Mouse (Mus musculus) olfactory bulb, adult 2 months (tissue): ENCODE measurements around the gene Necab3. TPM values are rescaled to one million over a fixed set of nuclear protein-coding genes. Genes with fewer than 3 reads are reported as not detected.

Experiments
- H3K27ac ChIP-seq: fragments of 200-500 bp; 2 replicates; pipeline ENCODE4 v1.5.1; 2012; ENCODE audit warnings: low read depth, low read length; ENCODE audit not compliant: insufficient read depth
- H3K4me1 ChIP-seq: fragments of 200-500 bp; 2 replicates; pipeline ENCODE4 v1.6.1; 2012; ENCODE audit warnings: low read length; ENCODE audit not compliant: control insufficient read depth, insufficient read depth
- H3K4me3 ChIP-seq: fragments of 200-500 bp; 2 replicates; pipeline ENCODE4 v1.5.1; 2012; ENCODE audit warnings: mild to moderate bottlenecking, low read depth, low read length, moderate library complexity; ENCODE audit not compliant: insufficient read depth
- CTCF ChIP-seq: fragments of 200-500 bp; IDR thresholded peaks from 2 replicates; pipeline ENCODE4 v1.5.1; 2012; ENCODE audit warnings: low read depth, mild to moderate bottlenecking, low read length, moderate library complexity; ENCODE audit not compliant: insufficient read depth
- POLR2A ChIP-seq: fragments of 200-500 bp; IDR thresholded peaks from 2 replicates; pipeline ENCODE4 v1.6.1; 2012; ENCODE audit warnings: mild to moderate bottlenecking, low read depth, low read length, moderate library complexity; ENCODE audit not compliant: insufficient read depth
- WGBS: fragments of 180-500 bp; shearing (Covaris S2); methylation state at CpG from one replicate; pipeline ENCODE4 v1.1.7; 2018; 5-methylcytosine and 5-hydroxymethylcytosine counted together
- polyA plus RNA-seq: library from polyadenylated mRNA; stranded (reverse); fragments of >200 nt; gene quantifications from 2 replicates; pipeline ENCODE4 v1.2.4, GENCODE M21; 2012; ENCODE audit warnings: low replicate concordance; ENCODE audit not compliant: missing spikeins, insufficient read depth, insufficient read length

Necab3 gene
- polyA plus RNA-seq, 1 experiment: not detected

DNA sequence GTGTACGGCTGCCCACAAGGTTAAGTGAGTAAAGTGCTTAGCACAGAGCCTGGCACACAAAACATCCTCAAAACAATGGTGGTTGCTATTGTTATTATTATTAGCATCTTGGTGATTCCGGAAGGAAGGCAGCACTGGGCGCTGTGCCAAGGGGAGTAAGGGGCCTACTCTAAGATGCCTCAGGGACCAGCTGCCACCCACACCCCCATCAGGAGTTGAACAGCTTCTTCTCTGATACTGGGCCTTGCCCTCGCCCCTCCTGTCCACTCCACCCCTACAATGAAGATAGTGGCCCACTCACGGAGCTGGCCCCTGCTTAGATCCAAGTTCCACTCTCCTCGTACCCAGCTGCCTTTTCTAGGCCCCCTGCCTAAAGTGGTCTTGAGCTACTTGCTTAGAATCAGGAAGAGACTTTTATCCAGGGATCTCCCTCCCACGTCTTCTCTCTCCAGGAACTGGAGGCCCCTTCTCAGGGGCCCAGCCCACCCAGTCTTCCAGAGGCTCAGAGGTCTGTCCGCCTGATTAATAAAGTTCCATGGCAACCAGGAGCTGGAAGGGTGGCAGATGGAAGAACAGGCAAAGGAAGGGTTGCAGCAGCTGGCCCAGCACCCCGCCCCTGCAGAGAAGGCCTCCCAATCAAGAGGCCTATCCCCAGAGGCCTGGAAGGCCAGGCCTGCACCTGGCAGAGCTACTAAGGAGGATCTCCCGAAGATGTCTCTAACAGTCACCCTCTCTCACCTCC lies 9.8 kb upstream of the Necab3 start:
- Histone ChIP-seq H3K27ac (no peak overlapping the region), H3K4me1 (peaks cover 7% of the 10 kb centered on the region), H3K4me3 (peak overlapping the region; percentile 63)
- 41% methylated on average over 10 of the region's 10 CpGs for WGBS
- TF ChIP-seq POLR2A (no peak), CTCF (no peak)

DNA sequence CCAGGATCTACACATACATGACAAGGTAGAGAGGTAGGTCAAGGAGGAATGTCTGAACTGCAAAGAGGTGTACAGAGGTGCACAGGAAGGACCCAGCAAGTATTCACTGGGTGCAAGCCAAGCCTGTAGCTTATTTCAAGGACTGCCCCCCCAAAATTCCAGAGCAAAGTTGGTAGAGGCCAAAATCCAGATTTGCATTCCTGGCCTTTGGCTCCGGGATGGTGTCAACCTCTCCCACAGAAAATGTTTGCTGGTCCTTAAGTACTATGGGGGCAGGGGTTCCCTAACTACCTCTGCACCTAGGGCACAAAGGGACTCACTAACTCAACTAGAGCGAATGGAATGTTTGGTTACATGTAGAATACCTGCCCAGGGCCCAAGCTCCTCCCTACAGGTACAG lies 9.1 kb upstream of the Necab3 start:
- WGBS: 78% methylated on average over 2 of the region's 2 CpGs
- no peak for TF ChIP-seq CTCF
- TF ChIP-seq POLR2A: no peak
- H3K4me1 ChIP-seq: peaks cover 7% of the 10 kb centered on the region
- H3K4me3 ChIP-seq: no peak overlapping the region
- H3K27ac ChIP-seq: no peak overlapping the region

DNA sequence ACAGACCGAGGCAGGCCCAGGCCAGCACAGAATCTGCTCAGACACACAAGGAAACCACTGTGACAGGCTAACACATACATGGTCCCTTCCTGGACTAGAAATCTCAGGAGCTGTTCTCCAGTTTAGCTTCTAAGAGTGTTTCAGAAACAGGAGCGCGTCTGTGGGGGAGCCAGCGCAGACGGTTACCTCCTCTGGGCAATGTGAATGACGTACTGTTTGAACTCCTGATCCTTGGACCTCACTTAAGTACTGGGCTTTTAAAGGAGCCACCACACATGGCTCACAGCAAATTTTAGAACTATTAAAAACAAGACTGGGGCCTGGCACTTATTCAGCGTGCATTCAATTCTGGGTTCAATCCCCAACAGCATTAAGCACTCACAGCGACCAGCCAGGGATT lies 8.0 kb upstream of the Necab3 start:
- TF ChIP-seq CTCF (no peak), POLR2A (no peak)
- WGBS: 78% methylated on average over 8 of the region's 8 CpGs
- Histone ChIP-seq H3K27ac (no peak overlapping the region), H3K4me3 (no peak overlapping the region), H3K4me1 (peaks cover 7% of the 10 kb centered on the region)

DNA sequence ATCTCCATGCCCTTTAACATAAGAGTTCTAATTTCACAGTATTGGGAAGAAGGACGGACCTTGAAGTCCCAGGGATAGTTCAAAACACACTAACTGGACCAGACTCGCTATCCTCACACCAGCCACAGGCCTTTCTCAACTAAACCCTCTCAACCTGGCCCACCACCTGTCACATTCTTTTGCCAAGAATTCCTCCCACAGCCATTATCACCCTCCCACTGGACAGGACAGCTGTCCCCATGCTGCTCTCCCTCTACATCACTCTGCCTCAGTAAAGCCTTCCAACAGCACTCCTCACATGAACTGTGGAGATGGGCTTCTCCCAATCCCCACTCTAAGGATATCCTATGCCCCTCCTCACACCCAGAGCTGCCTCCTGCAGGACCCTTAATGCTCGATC lies 6.9 kb upstream of the Necab3 start:
- Histone ChIP-seq H3K4me1 (peaks cover 7% of the 10 kb centered on the region), H3K4me3 (no peak overlapping the region), H3K27ac (no peak overlapping the region)
- 91% methylated on average over 3 of the region's 3 CpGs for WGBS
- TF ChIP-seq CTCF (no peak), POLR2A (no peak)

DNA sequence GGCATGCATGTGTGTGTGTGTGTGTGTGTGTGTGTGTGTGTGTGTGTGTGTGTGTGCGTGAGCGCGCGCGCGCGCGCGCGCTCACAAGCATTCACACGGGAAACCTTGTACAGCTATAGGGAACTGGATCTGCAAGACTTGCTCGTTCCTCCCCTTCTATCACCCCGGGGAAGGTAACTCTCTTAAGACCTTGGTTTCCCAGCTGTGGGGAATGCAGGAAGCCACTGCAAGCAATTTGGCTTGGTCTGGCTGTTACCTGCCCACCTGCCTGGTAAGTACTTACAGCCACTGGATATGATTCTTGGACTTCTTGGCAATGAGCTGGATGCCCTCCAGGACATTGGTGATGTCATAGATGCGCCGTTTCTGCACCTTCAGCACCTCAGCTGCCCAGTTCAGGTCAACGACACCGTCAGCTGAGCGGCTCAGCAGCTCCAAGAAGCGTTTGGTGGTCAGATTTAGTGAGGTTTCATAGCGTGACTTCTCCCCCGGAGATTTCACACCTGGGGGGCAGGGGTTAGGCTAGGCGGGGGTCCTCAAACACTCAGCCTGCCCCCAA lies 5.0 kb upstream of the Necab3 start:
- TF ChIP-seq CTCF (no peak), POLR2A (no peak)
- 92% methylated on average over 22 of the region's 22 CpGs for WGBS
- H3K4me3 ChIP-seq: no peak overlapping the region
- H3K27ac ChIP-seq: no peak overlapping the region
- H3K4me1 ChIP-seq: peaks cover 9% of the 10 kb centered on the region

DNA sequence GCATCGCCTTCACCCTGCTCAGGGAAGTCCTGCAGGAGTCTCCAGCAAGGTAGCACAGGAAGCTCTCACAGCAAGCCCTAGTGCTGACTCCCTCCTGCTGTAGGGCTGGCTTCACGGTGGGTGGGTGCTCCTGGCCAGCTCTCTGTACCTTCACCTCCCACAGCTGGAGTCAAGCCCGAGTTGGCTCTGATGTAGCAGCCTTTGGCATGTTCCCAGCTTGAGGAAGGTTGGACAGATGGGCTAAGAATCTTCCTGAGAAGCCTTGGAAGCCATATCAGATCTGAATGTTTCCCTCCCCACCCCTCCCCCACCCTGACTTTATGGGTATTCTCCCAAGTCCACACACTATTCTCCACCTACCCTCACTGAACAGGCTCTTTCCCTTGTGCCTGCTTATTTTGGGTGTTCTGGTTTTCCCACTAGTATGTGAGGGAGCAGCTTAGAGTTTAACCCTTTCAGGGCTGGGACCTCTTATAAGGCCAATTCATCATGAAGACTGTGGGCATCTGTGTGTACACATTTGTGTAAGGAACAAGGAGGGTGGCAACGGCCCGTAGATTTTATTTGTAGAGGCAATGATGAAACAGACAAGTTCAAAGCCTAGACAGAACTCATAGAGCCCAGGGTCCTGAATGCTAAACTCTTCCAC lies 1.4 kb downstream of the Necab3 start:
- WGBS: 37% methylated on average over 5 of the region's 5 CpGs
- H3K27ac ChIP-seq: peak overlapping the region; percentile 87

DNA sequence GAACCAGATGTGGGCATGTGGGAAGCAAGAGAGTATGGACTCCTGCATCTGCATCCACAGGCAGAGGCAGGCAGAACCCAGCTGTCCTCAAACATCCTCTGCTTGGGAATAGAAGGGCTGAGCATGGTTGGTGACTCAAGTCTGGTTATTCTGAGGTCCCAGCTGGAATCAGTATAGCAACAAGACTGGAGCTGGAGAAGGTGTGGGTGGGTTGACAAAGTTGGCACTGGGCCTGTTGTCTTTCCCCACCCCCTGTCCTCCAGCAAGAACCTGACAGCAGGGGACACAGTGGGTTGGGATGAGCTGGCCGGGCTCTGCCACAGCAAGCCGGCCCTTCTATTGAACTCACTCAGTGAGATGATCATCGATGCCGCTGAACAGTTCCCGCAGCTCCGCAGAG lies 3.5 kb downstream of the Necab3 start:
- 38% methylated on average over 6 of the region's 6 CpGs for WGBS
- TF ChIP-seq CTCF: no peak
- TF ChIP-seq POLR2A: no peak
- Histone ChIP-seq H3K27ac (peak overlapping the region; percentile 91), H3K4me3 (no peak overlapping the region; the same call in 1 of the 2 replicates), H3K4me1 (peaks cover 62% of the 10 kb centered on the region)

More for the DNA sequence above, 1.4 kb downstream of the Necab3 start:
- TF ChIP-seq POLR2A: no peak
- no peak for TF ChIP-seq CTCF
- H3K4me1 ChIP-seq: peaks cover 51% of the 10 kb centered on the region
- H3K4me3 ChIP-seq: peak overlapping the region; percentile 68

DNA sequence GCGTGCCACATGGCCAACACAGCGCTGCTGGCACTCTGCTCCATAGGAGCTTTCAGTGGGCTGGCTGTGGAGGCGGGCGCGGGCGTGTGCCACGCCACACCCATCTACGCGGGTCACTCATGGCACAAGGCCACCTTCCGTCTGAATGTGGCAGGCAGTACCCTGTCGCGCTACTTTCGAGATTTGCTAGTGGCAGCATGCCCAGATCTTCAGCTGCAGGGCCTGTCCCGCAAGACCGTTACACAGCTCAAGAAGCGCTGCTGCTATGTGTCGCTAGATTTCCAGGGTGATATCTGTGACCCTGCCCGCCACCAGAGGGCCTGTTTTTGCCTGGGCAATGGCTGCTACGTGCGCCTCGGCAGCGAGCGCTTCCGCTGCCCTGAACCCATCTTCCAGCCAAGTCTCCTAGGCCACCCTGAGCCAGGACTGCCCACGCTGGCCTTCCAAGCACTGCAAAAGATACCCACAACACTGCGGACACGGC lies 6.2 kb downstream of the Necab3 start:
- peak; percentile 46; the same call in 1 of the 2 replicates for TF ChIP-seq CTCF
- TF ChIP-seq POLR2A: no peak
- Histone ChIP-seq H3K27ac (no peak overlapping the region; the same call in 1 of the 2 replicates), H3K4me1 (peaks cover 61% of the 10 kb centered on the region), H3K4me3 (0 out of 2 replicates have a peak overlapping the region, but pooled peaks have one; percentile 10)
- WGBS: 13% methylated on average over 27 of the region's 27 CpGs

DNA sequence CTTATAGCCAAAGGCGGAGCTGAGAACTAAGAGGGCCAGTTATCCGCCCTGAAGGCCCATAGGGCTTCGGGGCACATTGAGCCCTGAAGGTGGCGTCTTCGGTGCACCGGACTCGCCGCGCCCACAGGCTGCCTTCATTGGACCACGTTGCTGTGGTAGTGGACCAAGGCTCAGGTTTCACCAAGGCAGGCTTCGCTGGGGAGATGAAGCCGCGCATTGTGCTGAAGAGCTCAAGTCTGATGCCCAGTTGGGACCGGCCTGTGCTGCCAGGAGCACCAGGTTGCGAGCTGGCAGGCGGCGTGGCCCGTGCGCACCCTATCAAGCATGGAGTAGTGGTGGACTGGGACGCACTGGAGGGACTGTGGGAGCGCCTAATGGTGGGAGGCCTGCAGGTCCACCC lies 6.8 kb downstream of the Necab3 start:
- no peak overlapping the region for H3K4me3 ChIP-seq
- H3K27ac ChIP-seq: no peak overlapping the region
- H3K4me1 ChIP-seq: peaks cover 58% of the 10 kb centered on the region
- TF ChIP-seq POLR2A (no peak), CTCF (no peak)
- 59% methylated on average over 21 of the region's 21 CpGs for WGBS
